Mouse (Mus musculus) kidney, embryonic 15.5 days (tissue): Measurements from ENCODE around the gene Nectin3. TPM values are rescaled to one million over a fixed set of nuclear protein-coding genes. Genes with fewer than 3 reads are reported as not detected.
"Not testable (repeated sequence)": the region's sequence is repeated elsewhere in the genome, so short reads cannot be mapped to it uniquely, and the experiment has no call there.

Experiments used
- ATAC-seq: fragments of 200-750 bp; cut with Nextera tagmentation; replicated peaks from 2 replicates; pipeline ENCODE4 v1.8.0; 2017; ENCODE audit warnings: moderate TSS enrichment; ENCODE audit not compliant: low FRiP score
- H3K27ac ChIP-seq: fragments of 300-500 bp; sonication (generic); 2 replicates; pipeline ENCODE4 v1.5.1; 2015; ENCODE audit warnings: mild to moderate bottlenecking, inconsistent platforms
- H3K27me3 ChIP-seq: fragments of 300-500 bp; sonication (generic); 2 replicates; pipeline ENCODE4 v1.6.1; 2015; ENCODE audit warnings: inconsistent platforms
- H3K36me3 ChIP-seq: fragments of 300-500 bp; sonication (generic); 2 replicates; pipeline ENCODE4 v1.6.1; 2015; ENCODE audit warnings: inconsistent platforms
- H3K4me1 ChIP-seq: fragments of 300-500 bp; sonication (generic); 2 replicates; pipeline ENCODE4 v1.6.1; 2015; ENCODE audit warnings: inconsistent platforms
- H3K4me2 ChIP-seq: fragments of 300-500 bp; sonication (generic); 2 replicates; pipeline ENCODE4 v1.6.1; 2015; ENCODE audit warnings: moderate library complexity, mild to moderate bottlenecking, inconsistent platforms
- H3K4me3 ChIP-seq: fragments of 300-500 bp; sonication (generic); replicated peaks from 2 replicates; pipeline ENCODE4 v1.5.1; 2015; ENCODE audit warnings: mild to moderate bottlenecking, inconsistent platforms
- H3K9ac ChIP-seq: fragments of 300-500 bp; sonication (generic); 2 replicates; pipeline ENCODE4 v1.6.1; 2015; ENCODE audit warnings: mild to moderate bottlenecking, inconsistent platforms
- H3K9me3 ChIP-seq: fragments of 300-500 bp; sonication (generic); replicated peaks from 2 replicates; pipeline ENCODE4 v1.6.1; 2016; ENCODE audit warnings: inconsistent platforms
- WGBS: fragments of 180-500 bp; shearing (Covaris S2); methylation state at CpG from one replicate; pipeline ENCODE4 v1.1.7; 2015; ENCODE audit warnings: mixed read lengths; 5-methylcytosine and 5-hydroxymethylcytosine counted together
- polyA plus RNA-seq: library from polyadenylated mRNA; unstranded; fragments of >200 nt; fragmentation: Nextera tagmentation; extraction: Ambion mirVana; gene quantifications from 2 replicates; pipeline ENCODE4 v1.2.1, GENCODE M21; 2015

The Nectin3 gene
- polyA plus RNA-seq, 1 experiment from 2014 or later: 38.6 TPM

DNA sequence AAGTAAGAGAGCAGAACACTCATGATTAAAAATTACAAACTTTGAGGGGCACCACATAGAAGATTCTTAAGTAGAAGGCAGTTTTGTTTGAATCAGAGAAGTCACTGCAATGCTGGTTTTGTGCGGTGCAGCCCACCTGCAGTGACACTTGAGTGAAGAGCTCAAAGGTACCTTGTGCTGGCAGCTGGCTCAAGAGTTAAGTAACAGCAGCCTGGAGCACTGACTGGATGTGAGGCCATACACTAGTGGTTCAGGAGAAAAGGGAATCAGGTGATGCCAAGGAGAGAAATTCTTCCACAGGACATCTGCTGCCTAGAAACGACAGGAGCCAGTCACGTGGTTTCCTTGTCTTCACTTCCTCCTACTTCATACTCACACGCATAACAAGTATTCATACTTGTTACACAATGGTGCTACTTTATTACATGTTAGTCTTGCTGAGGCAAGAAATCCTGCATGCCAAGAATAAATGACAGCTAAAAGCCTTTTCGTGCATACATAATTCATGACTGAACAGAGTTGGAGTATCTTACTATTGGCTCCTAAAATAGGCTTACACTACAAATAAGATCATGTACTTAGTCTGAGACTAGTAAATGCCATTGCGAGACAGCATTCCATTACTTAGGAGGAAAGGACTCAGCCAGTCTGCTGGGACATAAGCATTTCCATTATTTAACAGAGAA, 88.1 kb downstream of the Nectin3 start:
- 88% methylated on average over 6 of the region's 6 CpGs for WGBS
- H3K36me3 ChIP-seq: 0 out of 2 replicates have a peak, but pooled peaks cover 7% of the 10 kb centered on the region
- no peak overlapping the region for H3K4me3 ChIP-seq
- H3K4me1 ChIP-seq: no peaks in the 10 kb centered on the region
- H3K4me2 ChIP-seq: no peak overlapping the region
- H3K27ac ChIP-seq: no peak overlapping the region
- H3K9me3 ChIP-seq: no peaks in the 10 kb centered on the region
- no peak for ATAC-seq
- no peak overlapping the region for H3K9ac ChIP-seq
- no peaks in the 10 kb centered on the region for H3K27me3 ChIP-seq

- Histone ChIP-seq H3K36me3 (no peaks in the 10 kb centered on the region), H3K9ac (no peak overlapping the region), H3K27me3 (no peaks in the 10 kb centered on the region), H3K4me3 (no peak overlapping the region), H3K27ac (no peak overlapping the region), H3K9me3 (no peaks in the 10 kb centered on the region), H3K4me1 (no peaks in the 10 kb centered on the region), H3K4me2 (no peak overlapping the region)
- WGBS: 92% methylated on average over 15 of the region's 15 CpGs
- ATAC-seq: no peak
Measured at GRCm38 (mm10) chr16:46407997-46408396, 90.3 kb downstream of the Nectin3 start.

GRCm38 (mm10) chr16:46406844-46407639, 91.3 kb downstream of the Nectin3 start:
- WGBS: 84% methylated on average over 7 of the region's 7 CpGs
- H3K27ac ChIP-seq: no peak overlapping the region

DNA sequence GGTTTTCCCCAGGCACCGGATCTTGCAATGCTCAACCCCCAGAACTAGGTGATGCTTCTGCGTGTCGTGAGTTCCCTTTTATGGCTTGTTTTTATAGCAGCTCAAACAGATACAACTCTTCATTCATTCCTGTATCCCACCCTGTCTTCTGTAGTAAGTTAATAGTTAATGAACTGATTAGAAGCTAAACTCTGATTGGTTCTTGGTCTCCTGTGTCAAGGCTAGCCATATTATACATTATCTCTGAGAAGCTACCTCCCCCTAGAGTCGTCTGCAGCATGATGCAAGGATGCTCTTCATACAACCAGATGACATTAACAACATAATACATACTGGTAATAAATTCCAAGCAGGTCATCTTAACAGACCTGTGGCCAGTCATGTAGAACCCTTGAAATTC, 100.4 kb downstream of the Nectin3 start:
- WGBS: 79% methylated on average over 4 of the region's 4 CpGs
- no peak for ATAC-seq
- no peaks in the 10 kb centered on the region for H3K27me3 ChIP-seq
- peaks cover 27% of the 10 kb centered on the region for H3K36me3 ChIP-seq
- H3K9me3 ChIP-seq: no peaks in the 10 kb centered on the region
- H3K4me1 ChIP-seq: no peaks in the 10 kb centered on the region
- no peak overlapping the region for H3K4me2 ChIP-seq
- H3K9ac ChIP-seq: no peak overlapping the region
- H3K27ac ChIP-seq: no peak overlapping the region
- no peak overlapping the region for H3K4me3 ChIP-seq

More at GRCm38 (mm10) chr16:46406844-46407639, 91.3 kb downstream of the Nectin3 start:
- Histone ChIP-seq H3K4me3 (no peak overlapping the region), H3K4me1 (no peaks in the 10 kb centered on the region), H3K36me3 (peaks cover under 1% of the 10 kb centered on the region; the same call in 1 of the 2 replicates), H3K4me2 (no peak overlapping the region), H3K27me3 (no peaks in the 10 kb centered on the region), H3K9me3 (no peaks in the 10 kb centered on the region), H3K9ac (no peak overlapping the region)
- no peak for ATAC-seq

- 80% methylated on average over 6 of the region's 6 CpGs for WGBS
- no peaks in the 10 kb centered on the region for H3K27me3 ChIP-seq
- H3K27ac ChIP-seq: no peak overlapping the region
- no peak overlapping the region for H3K9ac ChIP-seq
- no peak for ATAC-seq
- H3K4me2 ChIP-seq: no peak overlapping the region
- H3K4me1 ChIP-seq: peaks cover 4% of the 10 kb centered on the region; the same call in 1 of the 2 replicates
- no peak overlapping the region for H3K4me3 ChIP-seq
- no peaks in the 10 kb centered on the region for H3K9me3 ChIP-seq
- H3K36me3 ChIP-seq: peaks cover 7% of the 10 kb centered on the region; the same call in 1 of the 2 replicates
Measured at GRCm38 (mm10) chr16:46389415-46390033, 108.8 kb downstream of the Nectin3 start.

- Histone ChIP-seq H3K4me3 (no peak overlapping the region), H3K9ac (no peak overlapping the region), H3K9me3 (no peaks in the 10 kb centered on the region), H3K4me2 (no peak overlapping the region), H3K36me3 (0 out of 2 replicates have a peak, but pooled peaks cover 2% of the 10 kb centered on the region), H3K27me3 (no peaks in the 10 kb centered on the region), H3K27ac (0 out of 2 replicates have a peak overlapping the region, but pooled peaks have one; percentile 9), H3K4me1 (peaks cover 4% of the 10 kb centered on the region; the same call in 1 of the 2 replicates)
- 56% methylated on average over 11 of the region's 11 CpGs for WGBS
- ATAC-seq: no peak
Measured at GRCm38 (mm10) chr16:46388527-46389414, 109.6 kb downstream of the Nectin3 start.

DNA sequence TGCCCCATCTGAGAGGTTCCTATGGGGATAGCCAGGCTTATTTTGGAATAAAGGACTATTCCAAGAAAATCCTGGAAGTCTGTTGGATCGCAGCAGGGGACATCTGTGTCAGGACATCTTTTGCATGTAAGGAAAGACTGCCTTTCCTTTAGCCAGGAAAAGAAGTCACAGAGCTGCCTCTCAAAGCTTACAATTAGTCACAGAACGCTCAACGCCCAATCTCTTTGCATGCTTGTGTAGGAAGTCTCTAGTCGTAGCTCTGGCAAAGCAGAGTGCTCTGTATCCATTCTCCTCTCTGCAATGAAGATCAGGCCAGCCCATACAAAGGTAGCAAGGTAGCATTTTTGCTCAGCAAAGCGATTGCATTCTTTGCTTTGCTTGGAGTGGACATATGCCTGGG, 114.0 kb downstream of the Nectin3 start:
- Histone ChIP-seq H3K27me3 (no peaks in the 10 kb centered on the region), H3K36me3 (no peaks in the 10 kb centered on the region), H3K9me3 (no peaks in the 10 kb centered on the region), H3K4me3 (no peak overlapping the region), H3K4me2 (no peak overlapping the region), H3K27ac (no peak overlapping the region), H3K9ac (no peak overlapping the region), H3K4me1 (peaks cover 4% of the 10 kb centered on the region; the same call in 1 of the 2 replicates)
- 88% methylated on average over 5 of the region's 5 CpGs for WGBS
- no peak for ATAC-seq

DNA sequence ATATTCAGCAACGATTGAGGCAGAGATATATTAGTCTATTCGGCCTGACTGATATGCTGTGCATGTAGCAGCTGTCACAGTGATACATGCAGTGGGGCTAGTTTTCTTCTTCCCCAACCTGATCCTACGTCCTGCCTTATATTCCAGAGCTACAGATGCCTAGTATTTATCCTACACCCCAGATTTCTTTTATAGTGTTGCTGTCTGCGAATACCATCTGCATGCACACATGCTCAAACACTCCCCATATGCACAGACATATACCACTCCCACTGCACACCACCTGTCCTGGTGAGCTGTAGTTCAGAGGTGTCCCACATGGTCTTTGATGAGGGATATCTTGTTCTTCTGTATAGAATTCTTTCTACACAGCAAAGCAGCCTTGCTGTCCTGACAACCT, 115.0 kb downstream of the Nectin3 start:
- Histone ChIP-seq H3K4me1 (no peaks in the 10 kb centered on the region), H3K9ac (no peak overlapping the region), H3K4me2 (no peak overlapping the region), H3K9me3 (no peaks in the 10 kb centered on the region), H3K36me3 (no peaks in the 10 kb centered on the region), H3K27ac (no peak overlapping the region), H3K27me3 (no peaks in the 10 kb centered on the region), H3K4me3 (no peak overlapping the region)
- 90% methylated on average over 4 of the region's 4 CpGs for WGBS
- no peak for ATAC-seq

DNA sequence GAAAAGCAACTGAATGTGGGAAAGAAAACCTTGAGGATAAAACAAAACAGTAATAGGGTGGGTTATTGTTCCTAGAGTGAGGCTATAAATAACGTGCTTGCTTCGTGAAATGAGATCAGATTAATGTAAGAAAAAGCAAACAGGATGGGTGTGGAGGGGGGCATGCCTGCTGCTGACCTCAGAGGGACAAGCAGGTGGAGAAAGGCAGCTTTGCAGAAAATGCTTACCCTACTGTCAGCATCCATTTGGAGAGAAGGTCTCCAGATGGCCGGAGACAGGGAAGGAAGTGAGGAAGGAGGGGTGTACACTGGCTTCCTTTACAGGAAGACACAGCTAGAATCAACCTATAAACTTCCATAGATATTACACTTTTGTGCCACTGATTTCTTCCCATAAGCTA, 121.8 kb downstream of the Nectin3 start:
- Histone ChIP-seq H3K9me3 (no peaks in the 10 kb centered on the region; the same call in 1 of the 2 replicates), H3K27me3 (no peaks in the 10 kb centered on the region), H3K4me1 (no peaks in the 10 kb centered on the region), H3K36me3 (no peaks in the 10 kb centered on the region), H3K27ac (no peak overlapping the region), H3K9ac (no peak overlapping the region), H3K4me3 (no peak overlapping the region), H3K4me2 (no peak overlapping the region)
- ATAC-seq: peak; percentile 40; the same call in 1 of the 2 replicates
- WGBS: 23% methylated on average over 3 of the region's 3 CpGs

- H3K4me1 ChIP-seq: no peaks in the 10 kb centered on the region
- no peak overlapping the region for H3K27ac ChIP-seq
- no peaks in the 10 kb centered on the region for H3K27me3 ChIP-seq
- H3K9me3 ChIP-seq: no peaks in the 10 kb centered on the region
- H3K36me3 ChIP-seq: no peaks in the 10 kb centered on the region
- no peak overlapping the region for H3K9ac ChIP-seq
- H3K4me3 ChIP-seq: no peak overlapping the region
- 58% methylated on average over 6 of the region's 6 CpGs for WGBS
- no peak for ATAC-seq
- H3K4me2 ChIP-seq: no peak overlapping the region
Measured at GRCm38 (mm10) chr16:46362022-46362421, 136.3 kb downstream of the Nectin3 start.

GRCm38 (mm10) chr16:46357658-46358057, 140.7 kb downstream of the Nectin3 start:
- WGBS: 69% methylated on average over 2 of the region's 2 CpGs
- ATAC-seq, H3K27ac ChIP-seq: not testable (repeated sequence)

More at GRCm38 (mm10) chr16:46357658-46358057, 140.7 kb downstream of the Nectin3 start:
- not testable (repeated sequence) for H3K4me1 ChIP-seq, H3K4me3 ChIP-seq, H3K4me2 ChIP-seq, H3K9me3 ChIP-seq, H3K36me3 ChIP-seq, H3K9ac ChIP-seq, H3K27me3 ChIP-seq
